Mouse (Mus musculus) kidney, adult 2 months (tissue): ENCODE results near the gene 1700021F07Rik. TPM values are rescaled to one million over a fixed set of nuclear protein-coding genes. Genes with fewer than 3 reads are reported as not detected.

ENCODE experiments used
- DNase-seq: peaks from one replicate; pipeline ENCODE4 v3.0.0; 2021
- H3K27ac ChIP-seq: fragments of 200-500 bp; 2 replicates; pipeline ENCODE4 v1.5.1; 2012; ENCODE audit warnings: low read depth, low read length, control low read depth, inconsistent platforms; ENCODE audit not compliant: insufficient read depth
- H3K27me3 ChIP-seq: fragments of 200-500 bp; replicated peaks from 2 replicates; pipeline ENCODE4 v1.6.1; 2012; ENCODE audit warnings: mild to moderate bottlenecking, moderate library complexity, low read length, inconsistent platforms; ENCODE audit not compliant: control insufficient read depth, insufficient read depth
- H3K36me3 ChIP-seq: fragments of 200-500 bp; 2 replicates; pipeline ENCODE4 v1.6.1; 2012; ENCODE audit warnings: mild to moderate bottlenecking, moderate library complexity, low read length, inconsistent platforms; ENCODE audit not compliant: control insufficient read depth, insufficient read depth
- H3K4me1 ChIP-seq: fragments of 200-500 bp; 2 replicates; pipeline ENCODE4 v1.6.1; 2011; ENCODE audit warnings: low read length; ENCODE audit not compliant: control insufficient read depth, insufficient read depth
- H3K4me3 ChIP-seq: fragments of 200-500 bp; 2 replicates; pipeline ENCODE4 v1.5.1; 2011; ENCODE audit warnings: mild to moderate bottlenecking, low read depth, low read length, control low read depth; ENCODE audit not compliant: insufficient read depth
- CTCF ChIP-seq: fragments of 200-500 bp; conservative IDR thresholded peaks from 2 replicates; pipeline ENCODE4 v1.5.1; 2011; ENCODE audit warnings: low read depth, mild to moderate bottlenecking, control low read depth, low read length, moderate library complexity, mixed read lengths; ENCODE audit not compliant: insufficient read depth, insufficient read length
- POLR2A ChIP-seq: fragments of 200-500 bp; IDR thresholded peaks from one replicate; pipeline ENCODE4 v1.6.1; 2011; ENCODE audit warnings: low read depth, low read length, control low read depth
- WGBS: fragments of 180-500 bp; shearing (Covaris S2); methylation state at CpG from one replicate; pipeline ENCODE4 v1.1.7; 2018; 5-methylcytosine and 5-hydroxymethylcytosine counted together
- polyA plus RNA-seq: library from polyadenylated mRNA; depleted of rRNA; stranded (reverse); fragments of >200 nt; gene quantifications from 2 replicates; pipeline ENCODE4 v1.2.3, GENCODE M21; 2012

Gene 1700021F07Rik
- polyA plus RNA-seq, 1 experiment = not detected

DNA sequence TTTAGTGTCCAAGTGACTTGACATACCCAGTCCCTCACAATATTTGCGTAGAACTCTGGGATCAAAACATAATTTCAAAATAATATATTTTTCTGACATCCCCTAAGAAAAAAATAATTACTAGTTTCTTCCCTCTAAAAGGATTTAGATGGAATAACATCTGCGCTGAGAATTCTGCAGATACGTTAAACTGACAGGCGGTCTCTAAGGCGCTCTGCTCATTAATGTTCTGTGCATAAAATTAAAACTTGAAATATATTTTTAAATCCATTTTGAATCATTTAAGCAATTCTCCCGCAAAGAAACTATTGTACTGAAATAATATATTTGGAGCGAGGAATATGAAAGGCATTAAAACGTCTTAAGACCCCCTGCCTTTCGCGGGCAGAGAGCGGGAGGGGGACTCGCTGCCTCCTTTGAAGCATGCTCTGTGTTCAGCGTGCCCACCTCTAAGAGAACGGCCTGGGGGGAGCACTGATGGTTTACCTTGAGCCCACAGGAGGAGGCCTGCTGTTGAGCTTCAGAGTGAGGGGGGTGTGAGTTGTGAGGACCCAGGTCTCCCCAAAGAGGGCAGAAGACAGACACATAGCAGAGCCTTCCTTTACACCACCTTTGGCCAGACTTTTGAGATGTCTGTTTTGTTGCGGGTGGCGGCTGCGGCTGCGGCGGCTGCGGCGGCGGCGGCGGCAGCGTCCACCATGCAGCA is 6.1 kb upstream of the 1700021F07Rik start:
- Histone ChIP-seq H3K36me3 (no peaks in the 10 kb centered on the region), H3K27me3 (no peaks in the 10 kb centered on the region), H3K4me1 (no peaks in the 10 kb centered on the region), H3K4me3 (no peak overlapping the region), H3K27ac (no peak overlapping the region)
- WGBS = 91% methylated on average over 25 of the region's 25 CpGs
- TF ChIP-seq CTCF (no peak), POLR2A (no peak)
- no peak for DNase-seq

DNA sequence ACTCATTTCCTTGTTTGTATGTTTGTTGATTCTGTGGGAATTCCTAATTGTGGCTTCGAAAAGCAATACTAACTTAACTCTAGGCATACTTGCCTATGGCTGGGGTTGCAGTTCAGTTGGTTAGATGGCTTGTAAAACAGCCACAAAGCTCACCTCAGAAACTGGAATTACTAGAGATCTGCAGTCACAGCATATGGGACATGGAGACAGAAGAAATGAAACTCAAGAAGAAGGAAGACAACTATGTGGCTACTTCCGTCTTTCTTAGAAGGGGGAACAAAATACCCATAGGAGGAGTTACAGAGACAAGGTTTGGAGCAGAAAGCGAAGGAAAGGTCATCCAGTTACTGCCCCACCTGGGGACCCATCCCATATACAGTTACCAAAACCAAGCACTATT is 6.1 kb downstream of the 1700021F07Rik start:
- Histone ChIP-seq H3K4me1 (no peaks in the 10 kb centered on the region), H3K36me3 (no peaks in the 10 kb centered on the region), H3K27ac (no peak overlapping the region), H3K4me3 (no peak overlapping the region), H3K27me3 (no peaks in the 10 kb centered on the region)
- no peak for DNase-seq
- TF ChIP-seq CTCF (no peak), POLR2A (no peak)
- WGBS = 86% methylated on average over 3 of the region's 3 CpGs

DNA sequence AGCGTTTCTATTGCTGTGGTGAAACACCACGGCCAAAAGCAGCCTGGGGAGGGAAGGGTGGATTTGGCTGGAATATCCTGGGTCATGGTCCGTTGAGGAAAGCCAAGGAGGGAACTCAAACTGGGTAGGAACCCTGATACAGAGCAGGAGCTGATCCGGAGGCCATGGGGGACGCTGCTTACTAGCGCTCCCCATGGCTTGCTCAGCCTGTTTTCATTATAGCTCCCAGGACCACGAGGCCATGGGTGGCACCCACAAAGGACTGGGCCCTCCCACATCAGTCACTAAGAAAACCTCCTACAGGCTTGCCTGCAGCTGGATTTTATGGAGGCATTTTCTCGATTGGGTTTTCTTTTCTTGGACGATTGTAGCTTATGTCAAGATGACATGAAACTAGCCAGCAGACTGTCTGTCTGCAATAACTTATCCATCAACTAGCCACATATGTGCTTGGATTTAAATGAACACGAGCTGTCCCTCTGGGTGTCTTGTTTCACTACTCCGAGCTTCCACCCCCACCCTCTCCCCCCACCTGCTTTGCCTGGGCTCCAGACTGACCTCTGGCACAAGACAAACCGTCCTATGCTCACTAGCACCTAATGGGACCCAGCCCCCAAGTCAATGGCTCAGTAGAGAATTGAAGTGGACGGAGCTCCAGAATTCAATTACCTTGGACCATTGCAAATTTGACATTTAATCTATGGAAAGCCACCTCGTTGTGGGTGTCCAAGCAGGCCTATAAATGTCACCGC is 10.5 kb downstream of the 1700021F07Rik start:
- no peak for DNase-seq
- H3K27me3 ChIP-seq = no peaks in the 10 kb centered on the region
- WGBS = 53% methylated on average over 15 of the region's 15 CpGs
- TF ChIP-seq POLR2A = no peak
- no peak for TF ChIP-seq CTCF
- no peaks in the 10 kb centered on the region for H3K4me1 ChIP-seq
- H3K27ac ChIP-seq = no peak overlapping the region
- H3K4me3 ChIP-seq = no peak overlapping the region
- H3K36me3 ChIP-seq = no peaks in the 10 kb centered on the region

DNA sequence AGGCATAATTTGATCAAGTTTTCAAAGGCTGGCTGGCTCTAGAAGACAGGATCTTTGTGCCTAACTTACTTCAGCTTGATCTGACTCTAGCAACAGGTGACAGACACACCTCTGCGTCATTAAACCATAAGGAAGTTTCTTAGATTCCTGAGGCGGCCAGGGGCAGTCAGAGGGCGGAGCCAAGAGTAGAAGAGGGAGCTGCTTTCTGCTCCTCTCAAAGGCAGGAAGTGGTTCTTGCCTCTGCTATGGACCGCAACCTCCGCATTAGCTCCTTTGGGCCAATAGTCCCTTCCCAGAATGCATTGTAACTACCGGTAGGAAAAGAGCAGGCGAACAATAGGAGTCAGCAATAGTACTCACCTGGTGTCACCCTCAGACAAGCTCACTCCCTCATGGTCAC is 12.2 kb downstream of the 1700021F07Rik start:
- Histone ChIP-seq H3K4me1 (no peaks in the 10 kb centered on the region), H3K4me3 (no peak overlapping the region), H3K36me3 (no peaks in the 10 kb centered on the region), H3K27ac (no peak overlapping the region), H3K27me3 (no peaks in the 10 kb centered on the region)
- TF ChIP-seq POLR2A (no peak), CTCF (no peak)
- 75% methylated on average over 7 of the region's 7 CpGs for WGBS
- no peak for DNase-seq

DNA sequence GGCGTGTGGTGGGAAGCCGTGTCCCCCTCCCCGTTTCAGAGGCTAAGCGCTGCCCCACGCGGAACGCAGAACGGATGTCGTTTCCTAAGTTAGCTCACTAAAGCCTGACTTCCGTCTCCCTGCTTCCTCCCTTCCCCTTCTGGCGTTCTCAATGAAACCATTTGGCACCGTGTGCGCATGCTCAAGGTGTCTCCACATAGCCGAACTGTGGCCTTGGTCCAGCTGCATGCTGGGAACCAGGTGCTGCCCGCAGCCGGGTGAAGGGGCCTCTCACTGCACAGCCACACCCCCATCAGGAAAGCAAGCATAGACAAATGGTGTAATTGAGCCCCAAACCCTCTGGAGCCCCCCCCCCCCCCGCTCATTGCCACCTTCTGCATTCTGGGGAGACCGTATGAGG is 13.0 kb downstream of the 1700021F07Rik start:
- no peaks in the 10 kb centered on the region for H3K36me3 ChIP-seq
- no peak for TF ChIP-seq CTCF
- TF ChIP-seq POLR2A = no peak
- H3K4me1 ChIP-seq = no peaks in the 10 kb centered on the region
- H3K27me3 ChIP-seq = no peaks in the 10 kb centered on the region
- peak; percentile 54 for DNase-seq
- H3K4me3 ChIP-seq = no peak overlapping the region
- WGBS = 48% methylated on average over 18 of the region's 18 CpGs
- H3K27ac ChIP-seq = no peak overlapping the region

DNA sequence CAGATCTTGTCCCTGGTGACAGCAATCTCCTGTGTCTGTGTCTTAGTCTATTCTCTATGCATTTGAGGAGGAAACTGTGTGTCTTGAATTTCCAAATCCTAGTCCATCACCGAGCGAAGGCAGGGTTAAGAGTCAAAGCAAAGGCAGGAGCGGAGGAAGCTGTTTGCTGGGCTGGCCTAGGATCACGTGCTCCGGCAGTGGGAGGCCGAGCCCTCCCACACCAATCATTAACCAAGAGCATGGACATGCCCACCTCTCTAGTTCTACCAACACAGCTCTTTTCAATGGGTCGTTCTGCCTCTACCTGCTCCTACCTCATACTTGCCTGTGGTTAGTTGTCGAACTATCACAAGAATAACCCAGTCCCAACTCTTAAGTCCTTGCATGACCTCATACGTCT is 13.5 kb downstream of the 1700021F07Rik start:
- WGBS = 46% methylated on average over 9 of the region's 9 CpGs
- no peaks in the 10 kb centered on the region for H3K36me3 ChIP-seq
- H3K27me3 ChIP-seq = no peaks in the 10 kb centered on the region
- H3K4me3 ChIP-seq = no peak overlapping the region
- H3K4me1 ChIP-seq = no peaks in the 10 kb centered on the region
- H3K27ac ChIP-seq = no peak overlapping the region
- peak; percentile 74 for DNase-seq
- TF ChIP-seq CTCF (no peak), POLR2A (no peak)

DNA sequence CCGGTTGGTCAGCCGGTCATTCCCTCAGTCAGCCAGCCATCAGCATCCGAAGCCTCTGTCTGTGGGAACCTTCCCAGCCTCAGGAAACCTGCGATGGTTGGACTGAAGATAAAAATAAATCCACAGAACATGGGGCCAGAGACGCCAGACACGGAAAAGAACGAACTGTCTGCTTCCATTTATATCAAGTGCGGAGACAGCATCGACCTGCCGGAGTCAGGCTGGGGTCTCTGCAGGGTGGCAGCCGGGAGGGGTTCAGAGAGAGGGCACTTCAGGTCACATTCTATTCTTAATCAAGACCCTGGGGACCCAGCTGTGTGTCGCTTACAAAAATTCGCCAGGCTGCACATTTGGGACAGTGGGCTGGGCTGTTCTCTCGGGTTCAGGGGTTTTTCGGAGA is 17.4 kb downstream of the 1700021F07Rik start:
- no peak overlapping the region for H3K27ac ChIP-seq
- DNase-seq = no peak
- no peaks in the 10 kb centered on the region for H3K36me3 ChIP-seq
- no peaks in the 10 kb centered on the region for H3K27me3 ChIP-seq
- 71% methylated on average over 15 of the region's 15 CpGs for WGBS
- no peak overlapping the region for H3K4me3 ChIP-seq
- TF ChIP-seq CTCF (no peak), POLR2A (no peak)
- H3K4me1 ChIP-seq = no peaks in the 10 kb centered on the region
